Mouse (Mus musculus): ENCODE data around the gene Fcnb.
A peak's percentile ranks its signal among the peaks of the same experiment; 100 is the strongest.

Fcnb gene

DNA sequence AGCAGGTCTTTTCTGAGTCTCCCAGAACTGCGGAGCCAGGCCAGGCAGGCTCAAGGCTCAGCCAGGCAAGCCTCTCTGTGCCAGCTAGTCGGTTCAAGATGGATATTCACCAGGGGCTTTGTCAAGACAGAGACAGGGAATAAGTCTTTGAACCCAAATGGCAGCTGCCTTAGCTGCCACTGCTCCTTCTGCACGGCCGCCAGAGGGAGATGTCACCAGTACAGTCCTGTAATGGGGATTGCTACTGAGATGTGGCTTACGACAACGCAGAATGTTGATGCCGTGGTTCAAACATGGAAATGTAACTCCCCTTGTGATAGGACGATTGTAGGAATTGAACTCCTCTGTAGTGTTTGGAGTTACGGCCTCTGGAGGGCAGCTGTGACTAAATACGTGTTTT lies 1.4 kb upstream of the Fcnb start:
- DNase-seq (ENCODE audit: low read depth, low spot score): no peak

GRCm38 (mm10) chr2:28075616-28076187 lies 9.0 kb downstream of the Fcnb start:
- no peak for DNase-seq (ENCODE audit: low read depth, low spot score)

GRCm38 (mm10) chr2:28068537-28068878 lies 16.2 kb downstream of the Fcnb start:
- peak; percentile 98 for DNase-seq (ENCODE audit: low read depth, low spot score)

- DNase-seq (ENCODE audit: low read depth, low spot score): no peak
Measured at GRCm38 (mm10) chr2:28067821-28068536, 16.7 kb downstream of the Fcnb start.

- peak; percentile 94 for DNase-seq (ENCODE audit: low read depth, low spot score)
Measured at GRCm38 (mm10) chr2:28067175-28067574, 17.5 kb downstream of the Fcnb start.

GRCm38 (mm10) chr2:28066686-28067085 lies 18.0 kb downstream of the Fcnb start:
- peak; percentile 54 for DNase-seq (ENCODE audit: low read depth, low spot score)

DNA sequence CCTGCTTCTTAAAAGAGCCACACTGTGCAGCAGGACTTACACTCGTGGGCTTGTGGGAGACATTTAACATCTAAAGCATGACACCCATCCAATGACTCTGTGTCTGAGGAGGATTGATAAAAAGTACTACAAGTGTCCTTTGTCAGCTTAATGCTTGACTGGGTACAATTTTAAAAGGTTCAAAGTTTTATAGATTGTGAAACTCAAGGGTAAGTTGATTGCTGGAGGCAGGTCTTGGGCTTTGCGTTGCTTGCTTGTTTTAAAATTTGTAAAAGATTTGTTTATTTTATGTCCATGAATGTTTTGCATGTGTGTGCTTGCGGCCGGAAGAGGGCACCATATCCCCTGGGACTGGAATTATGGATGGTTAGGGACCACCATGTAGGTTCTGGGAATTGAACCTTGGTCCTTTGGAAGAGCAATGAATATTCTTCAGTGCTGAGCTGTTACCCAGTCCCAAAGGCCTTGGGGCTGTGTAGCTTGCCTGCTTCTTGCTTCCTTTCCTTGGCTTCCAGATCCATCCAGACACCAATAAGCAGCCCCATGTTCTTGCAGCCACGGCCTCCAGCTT lies 19.5 kb downstream of the Fcnb start:
- no peak for DNase-seq (ENCODE audit: low read depth, low spot score)

DNA sequence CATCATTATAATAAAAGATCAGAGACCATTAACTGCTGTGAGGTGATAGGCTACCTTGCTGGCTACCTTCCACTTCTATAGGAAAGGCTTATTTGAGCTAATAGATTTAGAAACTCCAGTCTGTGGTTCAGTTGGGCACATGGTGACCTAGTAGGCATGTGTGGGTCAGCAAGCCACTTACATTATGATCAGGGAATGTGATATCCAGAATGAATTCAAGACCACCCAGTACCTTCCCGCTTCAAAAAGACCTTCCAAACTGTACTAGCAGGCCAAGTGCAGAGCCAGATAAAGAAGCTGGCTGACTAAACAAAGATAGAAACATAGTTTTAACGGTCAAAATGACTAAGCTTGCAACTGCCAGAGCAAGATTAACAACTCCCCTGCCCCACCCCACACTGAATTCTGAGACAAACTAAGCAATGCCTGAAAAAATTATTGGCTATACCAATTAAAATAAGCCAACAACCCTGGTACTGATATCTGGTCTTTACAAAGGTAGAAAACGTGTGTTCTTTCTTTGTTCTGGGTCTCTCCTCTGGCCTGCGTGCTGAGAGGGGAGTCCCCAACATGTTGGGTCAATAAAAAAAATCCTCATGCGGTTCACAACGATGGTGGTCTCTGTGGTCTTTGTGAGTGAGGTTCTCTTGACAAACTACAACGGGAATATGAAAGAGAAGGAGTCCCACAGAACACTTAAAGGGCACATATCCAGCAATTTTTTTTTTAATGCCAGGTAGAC lies 20.2 kb downstream of the Fcnb start:
- DNase-seq (ENCODE audit: low read depth, low spot score): no peak

GRCm38 (mm10) chr2:28063711-28064338 lies 20.9 kb downstream of the Fcnb start:
- DNase-seq (ENCODE audit: low read depth, low spot score): no peak

DNA sequence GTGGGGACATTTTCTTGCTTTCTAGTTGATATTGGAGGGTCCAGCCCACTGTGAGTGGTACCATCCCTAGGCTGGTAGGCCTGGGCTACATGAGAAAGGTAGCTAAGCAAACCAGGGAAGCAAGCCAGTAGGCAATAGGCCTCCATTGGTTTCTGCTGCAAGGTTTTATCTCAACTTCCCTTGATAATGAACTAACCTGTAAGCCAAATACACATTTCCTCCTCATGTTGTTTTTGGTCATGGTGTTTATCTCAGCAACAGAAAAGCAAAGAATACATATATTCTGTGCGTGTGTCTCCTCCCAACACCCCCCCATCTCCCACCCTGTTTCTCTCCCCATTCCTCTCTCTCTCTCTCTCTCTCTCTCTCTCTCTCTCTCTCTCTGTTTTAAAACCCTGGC lies 24.8 kb downstream of the Fcnb start:
- DNase-seq (ENCODE audit: low read depth, low spot score): no peak

GRCm38 (mm10) chr2:28047092-28047491 lies 37.6 kb downstream of the Fcnb start:
- no peak for DNase-seq (ENCODE audit: low read depth, low spot score)

DNA sequence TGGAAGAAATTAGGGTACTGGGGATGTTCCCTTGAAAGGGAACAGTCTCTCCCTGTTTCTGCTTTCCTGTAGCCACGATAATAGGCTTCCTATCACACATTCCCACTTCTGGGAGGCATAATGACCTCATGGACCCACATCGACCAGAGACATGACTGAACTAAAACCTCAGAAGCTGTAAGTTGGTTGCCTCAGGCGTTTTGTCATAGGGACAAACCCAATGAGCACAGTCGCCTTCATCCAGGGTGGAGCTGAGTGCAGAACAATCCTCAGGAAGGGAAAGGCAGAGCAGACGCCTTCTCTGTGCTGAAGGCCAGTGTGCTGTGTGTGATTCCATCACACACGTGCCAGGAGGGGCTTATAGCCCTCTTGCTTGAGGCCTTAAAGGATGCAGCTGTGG lies 38.4 kb downstream of the Fcnb start:
- DNase-seq (ENCODE audit: low read depth, low spot score): no peak

GRCm38 (mm10) chr2:28044920-28045598 lies 39.6 kb downstream of the Fcnb start:
- DNase-seq (ENCODE audit: low read depth, low spot score): no peak

DNA sequence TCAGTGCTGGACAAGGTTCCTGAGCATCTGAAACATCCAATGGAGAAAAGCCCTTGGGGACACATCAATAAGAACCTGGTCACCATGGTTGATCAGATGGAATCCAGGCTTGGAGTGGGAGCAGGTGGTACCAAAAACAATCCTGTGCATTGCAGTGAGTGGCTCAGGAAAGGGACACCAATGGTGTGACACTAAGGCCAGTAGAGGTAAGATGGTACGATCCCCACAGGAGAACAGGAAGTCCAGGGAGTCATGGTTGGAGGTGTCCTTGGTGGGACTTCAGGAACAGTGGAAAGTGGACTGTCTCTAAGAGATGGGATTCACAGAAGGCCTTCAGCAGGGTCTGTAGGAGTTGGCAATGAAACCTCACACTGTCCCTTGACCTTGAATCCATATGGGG lies 44.2 kb downstream of the Fcnb start:
- DNase-seq (ENCODE audit: low read depth, low spot score): no peak

- DNase-seq (ENCODE audit: low read depth, low spot score): no peak
Measured at GRCm38 (mm10) chr2:28039647-28040325, 44.9 kb downstream of the Fcnb start.

DNA sequence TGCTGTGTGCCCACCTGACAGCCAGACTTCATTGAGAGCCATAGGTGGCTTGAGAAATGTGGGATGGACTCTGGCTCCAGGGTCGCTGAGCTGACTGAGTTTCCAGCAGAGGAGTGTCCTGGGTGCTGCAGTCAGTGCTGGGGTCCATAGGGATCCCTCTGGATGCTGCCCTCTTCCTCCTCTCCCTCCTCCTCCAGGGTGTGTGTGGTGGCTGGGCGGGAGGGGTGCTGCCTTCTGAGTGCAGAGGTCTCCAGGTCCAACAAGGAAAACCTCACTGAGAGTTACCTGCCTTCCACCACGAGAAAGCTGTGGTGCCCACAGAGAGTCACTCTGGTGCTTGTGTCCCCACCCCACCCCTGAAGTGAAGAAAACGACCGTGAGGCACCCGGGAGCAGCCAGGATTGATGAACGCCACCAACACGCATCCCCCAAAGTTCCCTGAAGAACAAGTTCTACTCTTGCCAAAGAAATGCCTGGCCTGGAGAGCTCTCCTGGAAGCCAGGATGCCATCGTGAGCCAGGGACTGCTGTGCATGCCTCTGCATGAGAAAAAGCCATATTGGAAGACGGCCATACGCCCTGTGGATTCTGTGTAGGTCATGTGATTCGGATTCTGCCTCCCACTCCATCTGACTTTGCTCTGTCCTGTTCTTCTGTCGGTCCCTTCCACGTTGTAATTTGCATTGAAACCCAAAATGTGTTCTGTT lies 46.1 kb downstream of the Fcnb start:
- DNase-seq (ENCODE audit: low read depth, low spot score): peak; percentile 58

DNA sequence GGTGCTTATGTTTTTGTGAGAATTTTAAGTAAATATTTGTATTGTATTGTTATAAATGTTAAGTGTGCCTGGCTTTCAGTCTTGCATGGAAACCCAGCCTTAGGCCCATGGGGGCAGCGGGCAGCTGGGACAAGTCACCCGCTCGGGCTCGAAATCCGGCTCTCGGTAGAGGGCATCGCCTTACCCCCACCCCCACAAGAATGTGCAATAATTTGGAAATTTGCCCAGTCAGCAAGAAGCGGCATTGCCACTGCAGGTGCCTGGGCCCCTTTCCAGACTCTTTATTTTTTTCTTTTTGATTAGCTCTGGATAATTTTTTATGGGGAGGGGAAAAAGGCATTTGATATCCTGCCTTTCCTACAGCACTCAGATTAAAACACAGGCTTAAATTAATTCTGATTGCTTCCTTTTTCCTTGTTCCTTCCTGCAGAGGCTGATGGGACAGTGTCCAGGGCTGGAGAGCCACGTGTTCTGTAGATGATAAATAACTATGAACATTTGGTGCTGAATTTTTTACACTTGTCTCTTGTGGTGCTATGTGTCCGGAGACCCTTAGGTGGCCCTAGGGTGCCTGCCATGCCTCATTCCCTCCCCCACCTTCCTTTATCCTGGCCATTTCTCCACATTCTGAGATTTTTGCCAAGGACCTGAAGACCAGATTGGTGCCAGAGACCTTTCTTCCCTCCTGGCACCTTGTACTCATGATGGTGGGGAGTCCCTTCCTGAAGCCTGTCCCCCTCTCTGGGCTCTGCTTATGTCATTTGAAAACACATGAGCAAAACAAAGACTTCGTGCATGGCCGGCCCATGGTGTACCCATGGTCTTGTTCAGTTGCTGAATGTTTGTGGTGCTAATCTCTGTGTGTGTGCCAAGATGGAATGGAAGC lies 46.9 kb downstream of the Fcnb start:
- no peak for DNase-seq (ENCODE audit: low read depth, low spot score)

GRCm38 (mm10) chr2:28036788-28037187 lies 47.9 kb downstream of the Fcnb start:
- DNase-seq (ENCODE audit: low read depth, low spot score): no peak

GRCm38 (mm10) chr2:28034011-28034710 lies 50.5 kb downstream of the Fcnb start:
- DNase-seq (ENCODE audit: low read depth, low spot score): no peak

All from telencephalon, adult 2 months (tissue).